Mouse (Mus musculus) monocyte, adult 2 months (primary cell): ENCODE data around the gene 1700049E17Rik1.
"Not testable (repeated sequence)": the region's sequence is repeated elsewhere in the genome, so short reads cannot be mapped to it uniquely, and the experiment has no call there.

Experiments used
- DNase-seq, 2 experiments: peaks; one replicate each; pipeline ENCODE4 v3.0.0; 2022; ENCODE audit warnings: low spot score in 2 of 2, low read depth in 1 of 2

Gene 1700049E17Rik1

DNA sequence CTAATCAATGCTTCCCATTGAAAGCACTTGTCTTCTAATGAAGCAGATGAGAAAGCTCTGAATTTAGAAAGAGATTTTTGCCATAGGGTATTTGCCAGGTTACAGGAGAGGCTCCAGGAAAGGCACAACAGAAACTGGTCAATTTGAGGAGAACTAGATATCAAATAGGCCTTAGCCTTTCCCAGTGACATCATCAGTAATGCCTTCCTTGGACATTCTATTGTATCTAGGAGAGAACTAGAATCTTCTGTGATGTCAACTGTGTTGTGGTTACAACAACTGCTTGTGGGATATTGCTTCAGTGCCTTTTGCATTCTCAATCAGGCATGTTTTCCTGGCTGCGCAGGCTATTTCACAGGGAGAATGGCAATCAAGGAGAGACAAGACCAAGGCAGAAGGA lies at the start of gene 1700049E17Rik1:
Gene 1700049E17Rik1, plus strand, starts transcription at position 301 of the 400 bp plus-strand sequence.
- not testable (repeated sequence) for DNase-seq

- DNase-seq: not testable (repeated sequence)
Observed at GRCm38 (mm10) chr14:41907190-41907589, 17.6 kb upstream of the 1700049E17Rik1 start, which contains the start of gene Gm7980. TSS of gene Gm7980 (minus strand) at chr14:41907290.

DNA sequence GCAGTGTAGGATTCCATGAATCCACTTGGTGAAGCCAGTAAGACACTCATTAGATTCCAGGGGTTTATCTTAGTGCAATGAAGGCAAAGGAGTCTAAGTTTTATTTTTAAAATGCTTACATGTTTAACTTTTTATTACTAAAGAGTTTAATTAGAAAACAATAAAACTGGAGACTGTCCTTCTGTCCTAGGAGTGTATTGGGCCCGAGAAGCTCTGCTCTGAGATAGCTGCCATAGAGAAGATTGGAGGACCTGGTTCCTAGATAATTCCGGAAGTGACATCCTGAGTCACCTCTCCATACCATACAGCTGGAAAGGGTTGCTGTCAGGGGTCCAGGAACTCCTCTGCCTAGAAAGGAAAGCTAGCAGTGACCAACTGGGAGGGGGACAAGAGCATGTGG lies 18.9 kb downstream of the 1700049E17Rik1 start, which contains the start of gene 1700024B05Rik:
Gene 1700024B05Rik, plus strand, starts transcription at position 301 of the 400 bp plus-strand sequence.
- DNase-seq: not testable (repeated sequence)

- not testable (repeated sequence) for DNase-seq
Observed at GRCm38 (mm10) chr14:41964095-41964494, 39.3 kb downstream of the 1700049E17Rik1 start.

- not testable (repeated sequence) for DNase-seq
Observed at GRCm38 (mm10) chr14:41967827-41968226, 43.1 kb downstream of the 1700049E17Rik1 start, which contains the start of gene Gm6401. TSS of gene Gm6401 (minus strand) at chr14:41967927.

DNA sequence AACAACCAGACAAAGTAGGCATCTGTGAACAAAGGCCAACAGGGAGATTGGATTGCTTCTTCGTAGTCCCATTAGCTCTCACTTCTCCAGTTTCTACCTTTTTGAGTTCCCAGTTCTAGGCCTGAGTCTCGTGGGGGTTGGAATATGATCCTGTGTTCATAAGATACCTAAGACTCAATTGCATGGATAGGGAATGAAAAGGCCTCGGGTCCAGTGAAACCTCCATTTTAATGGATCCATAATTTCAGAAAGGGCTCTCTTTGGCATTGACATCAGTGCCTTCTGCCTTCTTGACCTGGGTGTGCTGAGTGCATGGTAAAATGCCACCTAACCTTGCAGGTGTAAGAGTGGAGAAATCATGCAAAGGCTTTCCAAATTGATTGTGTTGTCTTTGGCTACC lies 43.8 kb downstream of the 1700049E17Rik1 start:
- DNase-seq: not testable (repeated sequence)
